Mouse (Mus musculus): ENCODE measurements at regions not wholly inside any gene's neighbourhood (a gene's known extent, or its start where the extent isn't known, plus 50 kb on each side); places are given as distances from the start of the nearest gene placed in this dataset.

DNA sequence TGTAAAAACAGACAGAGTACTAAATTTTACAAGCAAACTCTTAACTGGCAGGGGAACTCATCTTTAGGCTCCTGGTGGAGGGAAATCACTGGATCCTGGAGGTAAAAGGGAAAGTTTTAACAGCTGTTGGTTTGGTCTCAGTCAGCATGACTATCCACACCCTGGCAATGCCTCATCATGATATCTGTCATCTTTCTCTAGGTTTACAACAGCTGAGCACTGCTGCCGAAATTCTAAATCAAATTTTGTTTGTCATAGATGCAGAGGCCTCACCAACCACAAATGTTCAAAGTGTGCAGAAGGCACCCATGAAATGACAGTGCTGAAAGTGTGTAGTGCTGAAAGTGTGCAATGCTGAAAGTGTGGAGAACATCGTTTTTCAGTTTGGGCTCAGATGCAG lies 180.6 kb upstream of the Lpp start:
- ATAC-seq, result no peak

- ATAC-seq, result no peak
Observed at GRCm38 (mm10) chr16:24211588-24211987, 181.7 kb upstream of the Lpp start.

- ATAC-seq, result no peak
Observed at GRCm38 (mm10) chr16:24208876-24209275, 184.4 kb upstream of the Lpp start.

GRCm38 (mm10) chr16:24208118-24208517 lies 185.2 kb upstream of the Lpp start:
- no peak for ATAC-seq

DNA sequence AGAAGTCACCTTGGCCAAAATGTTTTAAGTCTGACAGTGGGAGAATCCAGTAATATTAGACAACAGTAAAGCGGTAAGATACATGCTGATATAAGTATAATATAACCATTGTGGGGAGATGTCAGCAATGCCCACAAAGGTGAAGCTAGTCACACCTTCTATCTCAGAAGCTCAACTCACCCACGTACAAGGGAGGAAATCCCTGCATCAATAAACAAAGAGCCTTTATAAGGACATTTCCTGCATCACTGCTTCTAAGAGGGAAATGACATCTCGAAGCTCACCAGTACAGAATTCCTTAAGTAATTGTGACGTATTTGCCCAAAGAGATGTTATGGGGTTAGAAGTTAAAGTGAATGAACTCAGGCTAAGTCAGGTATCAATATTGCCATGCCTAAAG lies 186.3 kb upstream of the Lpp start:
- ATAC-seq, result peak; percentile 36

GRCm38 (mm10) chr16:24206461-24206861 lies 186.8 kb upstream of the Lpp start:
- ATAC-seq, result no peak

- no peak for ATAC-seq
Observed at GRCm38 (mm10) chr16:24205594-24205993, 187.7 kb upstream of the Lpp start.

DNA sequence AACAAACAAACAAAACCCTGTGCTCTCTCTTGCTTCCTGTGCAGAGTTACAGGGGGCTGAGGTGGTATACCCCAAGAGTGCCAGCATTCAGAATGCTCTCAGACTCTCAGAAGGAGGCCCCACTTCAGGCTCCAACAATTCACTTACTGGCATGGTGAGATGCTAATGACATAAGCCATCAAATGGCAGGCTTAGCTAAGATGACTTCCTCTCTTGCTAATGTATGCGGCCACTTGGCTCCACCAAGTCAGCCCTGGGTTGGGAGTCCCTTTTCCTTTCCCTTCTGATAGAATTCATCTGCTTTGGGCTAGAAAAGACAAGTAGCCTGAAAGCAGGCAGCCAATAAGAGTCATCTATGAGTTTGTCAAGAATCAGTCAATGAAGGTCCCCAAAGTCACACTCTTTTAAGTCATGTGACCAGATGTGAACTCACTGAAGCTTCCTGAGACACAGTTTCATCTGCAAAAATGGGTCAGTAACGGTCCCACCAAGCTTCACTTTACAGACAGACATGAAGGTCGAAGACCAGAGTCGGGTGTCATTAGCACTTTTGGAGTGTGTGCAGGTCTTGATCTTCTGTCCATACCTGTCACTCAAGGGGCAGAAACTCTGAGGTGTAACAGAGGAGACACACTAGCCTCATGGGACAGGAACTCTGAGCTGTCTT lies 189.1 kb upstream of the Lpp start:
- ATAC-seq, result no peak

- no peak for ATAC-seq
Observed at GRCm38 (mm10) chr16:24202653-24203052, 190.7 kb upstream of the Lpp start.

- ATAC-seq, result no peak
Observed at GRCm38 (mm10) chr16:24201455-24201854, 191.9 kb upstream of the Lpp start.

- no peak for ATAC-seq
Observed at GRCm38 (mm10) chr16:24200200-24200599, 193.1 kb upstream of the Lpp start.

GRCm38 (mm10) chr16:24199408-24200167 lies 193.7 kb upstream of the Lpp start:
- ATAC-seq, result no peak

- no peak for ATAC-seq
Observed at GRCm38 (mm10) chr16:24198291-24198690, 195.0 kb upstream of the Lpp start.

GRCm38 (mm10) chr16:24197618-24198017 lies 195.7 kb upstream of the Lpp start:
- no peak for ATAC-seq

DNA sequence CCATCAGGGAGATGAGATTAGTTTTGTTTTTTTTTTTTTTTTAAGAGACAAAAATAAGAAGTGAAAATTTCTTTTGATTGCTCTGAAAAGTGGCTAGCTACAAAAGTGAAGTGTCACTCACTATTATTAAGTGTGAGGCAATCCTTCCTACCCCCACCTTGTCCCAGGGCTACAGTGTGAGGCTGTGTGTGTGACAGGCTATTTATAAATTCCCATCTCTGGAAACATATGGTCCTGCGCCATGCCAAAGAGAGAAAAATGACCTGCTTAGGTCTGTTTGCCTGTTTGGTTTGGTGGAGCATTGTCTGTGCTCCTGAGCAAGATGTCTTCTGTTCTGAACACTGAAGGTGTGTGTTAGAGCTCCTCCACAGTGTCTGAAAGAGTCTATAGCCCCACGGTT lies 199.4 kb upstream of the Lpp start:
- no peak for ATAC-seq

DNA sequence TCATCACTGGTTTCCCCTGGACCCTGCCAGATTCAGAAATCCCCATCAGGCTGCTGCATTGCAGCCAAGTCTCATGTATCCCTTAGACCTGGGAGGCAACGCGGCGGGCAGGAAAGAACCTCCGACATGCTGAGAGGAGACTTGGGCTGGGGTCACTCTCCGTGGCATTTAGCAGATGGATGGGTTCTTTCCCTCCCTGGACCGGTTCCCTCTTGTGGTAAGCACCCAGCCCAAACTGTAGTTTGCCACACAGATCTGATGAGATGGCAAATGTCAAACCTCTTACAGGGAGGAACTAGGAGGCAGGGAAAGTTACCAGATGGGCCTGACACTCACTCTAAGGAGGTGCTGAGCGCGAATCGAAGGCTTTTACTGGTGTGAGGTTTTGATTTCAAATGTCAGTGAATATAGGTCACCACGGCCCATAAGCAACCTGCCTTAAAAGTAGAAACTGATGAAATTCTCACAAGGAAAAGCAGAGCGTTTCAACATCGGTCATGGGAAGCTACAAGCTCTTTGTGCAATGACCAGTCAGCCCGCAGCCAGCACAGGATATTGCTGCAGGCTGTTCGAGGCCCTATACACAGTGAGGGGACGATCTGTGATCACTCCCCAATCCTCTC lies 199.9 kb upstream of the Lpp start:
- ATAC-seq, result no peak

- no peak for ATAC-seq
Observed at GRCm38 (mm10) chr16:24192013-24192412, 201.3 kb upstream of the Lpp start.

- ATAC-seq, result peak; percentile 73
Observed at GRCm38 (mm10) chr16:24187131-24187530, 198.5 kb upstream of the Bcl6 start.

GRCm38 (mm10) chr16:24185989-24186388 lies 197.3 kb upstream of the Bcl6 start:
- no peak for ATAC-seq

DNA sequence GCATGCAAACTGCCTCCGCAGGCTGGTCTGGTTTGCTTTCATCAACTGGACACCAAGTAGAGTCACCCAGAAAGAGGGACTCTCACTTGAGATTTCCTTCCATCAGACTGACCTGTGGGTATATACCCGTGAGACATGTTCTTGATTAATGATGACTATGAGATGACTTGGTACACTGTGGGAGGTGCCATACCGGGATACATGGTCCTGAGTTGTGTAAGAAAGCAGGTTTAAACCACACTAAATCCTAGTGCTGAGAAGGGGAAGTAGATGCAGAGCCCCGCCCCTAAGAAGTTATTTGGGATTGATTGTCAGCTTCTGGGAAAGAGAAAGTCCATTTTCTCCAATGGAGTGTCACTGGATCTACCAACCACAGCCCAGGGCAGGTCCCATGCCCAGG lies 196.2 kb upstream of the Bcl6 start:
- ATAC-seq, result no peak

DNA sequence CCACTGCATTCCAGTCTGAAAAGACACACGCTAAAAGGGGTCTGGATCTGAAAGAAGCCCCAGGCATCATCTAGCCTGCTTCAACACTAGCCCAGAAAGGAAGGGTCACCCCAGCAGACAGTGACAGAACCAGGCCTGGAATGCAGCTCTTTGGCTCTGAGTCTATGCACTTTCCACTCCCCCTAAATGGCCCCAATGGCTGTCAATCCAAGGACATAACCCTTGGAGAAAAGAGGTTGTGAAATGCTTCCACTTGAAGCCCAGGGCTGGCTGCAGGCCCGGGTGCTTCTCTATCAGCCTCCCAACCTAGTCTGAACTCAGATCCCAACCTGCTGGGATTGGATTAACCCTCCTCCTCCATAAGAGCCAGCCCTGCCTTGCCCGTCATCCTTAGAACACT lies 194.6 kb upstream of the Bcl6 start:
- ATAC-seq, result no peak

DNA sequence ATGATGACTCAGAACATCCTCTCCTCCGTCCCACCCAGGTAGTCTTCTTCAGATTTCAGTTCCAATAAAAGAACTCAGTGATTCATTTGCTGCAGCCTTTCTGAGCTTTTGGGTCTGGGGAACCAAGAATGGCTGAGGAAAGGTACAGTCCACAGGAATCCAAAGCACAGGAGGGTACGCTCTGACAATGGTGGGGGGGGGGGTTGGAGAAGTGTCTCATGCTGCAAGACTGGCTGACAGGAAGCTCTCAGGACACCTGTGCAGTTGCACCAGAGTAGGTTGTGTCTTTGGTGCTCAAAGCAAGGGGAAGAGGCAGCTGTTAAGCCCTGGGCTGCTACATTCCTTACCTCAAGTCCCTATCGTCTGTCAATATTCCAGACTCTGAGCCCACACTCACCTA lies 192.7 kb upstream of the Bcl6 start:
- no peak for ATAC-seq

GRCm38 (mm10) chr16:24180666-24181065 lies 192.0 kb upstream of the Bcl6 start:
- no peak for ATAC-seq

- ATAC-seq, result no peak
Observed at GRCm38 (mm10) chr16:24177564-24177963, 188.9 kb upstream of the Bcl6 start.
